ENCODE assay signal across 8 mouse cellular contexts in genomic region chr11:114068390-114068789, GRCm38 (mm10). TPM values are rescaled to one million over a fixed set of nuclear protein-coding genes. Genes with fewer than 3 reads are reported as not detected.
DNase-seq lines count a peak whose midpoint lies in the region; ATAC-seq and TF ChIP-seq lines count a peak whose summit lies in the region.

No protein-coding gene starts in this region.

- peaks cover 55% of the 10 kb centered on the region for H3K27me3 ChIP-seq in intestine, postnatal 0 days (replicated peaks; ENCODE audit: control insufficient read depth, insufficient read depth, low read length)
- peaks cover 19% of the 10 kb centered on the region; the same call in 1 of the 2 replicates for H3K27me3 ChIP-seq in limb, embryonic 14.5 days (ENCODE audit: control insufficient read depth, insufficient read depth, low read length)
- H3K27me3 ChIP-seq in neural tube, embryonic 12.5 days (replicated peaks) = 0 out of 2 replicates have a peak, but pooled peaks cover 10% of the 10 kb centered on the region

- H3K4me3 ChIP-seq in cortical plate, adult 2 months (ENCODE audit: insufficient read depth, low read length) = no peak overlapping the region
- H3K4me3 ChIP-seq in intestine, postnatal 0 days (ENCODE audit: low read depth, low read length) = no peak overlapping the region
- no peak overlapping the region for H3K4me3 ChIP-seq in limb, embryonic 14.5 days (replicated peaks; ENCODE audit: low read length)
- H3K4me3 ChIP-seq in neural tube, embryonic 12.5 days = no peak overlapping the region

- no peak overlapping the region for H3K4me2 ChIP-seq in intestine, postnatal 0 days (replicated peaks; ENCODE audit: low read depth)
- H3K4me2 ChIP-seq in limb, embryonic 14.5 days (replicated peaks; ENCODE audit: low read depth, low read length, severe bottlenecking) = peak overlapping the region; percentile 10; the same call in 1 of the 2 replicates
- peak overlapping the region; percentile 27 for H3K4me2 ChIP-seq in neural tube, embryonic 12.5 days (replicated peaks)

- DNase-seq in cerebellum, postnatal 14 days = peak; percentile 45 to 59
- no peak for DNase-seq in cerebellum, adult 9-11 months
- peak; percentile 53 for DNase-seq in gastrocnemius, postnatal 14 days
- peak; percentile 82 for DNase-seq in limb, embryonic 14.5 days (ENCODE audit: low spot score)
- peak; percentile 49 for DNase-seq in telencephalon, adult 2 months (ENCODE audit: low read depth, low spot score)

- peak; percentile 58 for TF ChIP-seq CTCF in cortical plate, adult 2 months (IDR thresholded peaks at IDR 0.05; ENCODE audit: extremely low read depth, insufficient read depth, low read length)
- TF ChIP-seq CTCF in intestine, postnatal 0 days (IDR thresholded peaks at IDR 0.05; ENCODE audit: low read depth) = peak; percentile 77

- no peak overlapping the region for H3K27ac ChIP-seq in cortical plate, adult 2 months (ENCODE audit: insufficient read depth, low read length)
- no peak overlapping the region for H3K27ac ChIP-seq in intestine, postnatal 0 days (ENCODE audit: low read depth, low read length)
- H3K27ac ChIP-seq in limb, embryonic 14.5 days (replicated peaks; ENCODE audit: low read depth, low read length) = peak overlapping the region; percentile 19; the same call in 1 of the 2 replicates
- no peak overlapping the region for H3K27ac ChIP-seq in neural tube, embryonic 12.5 days

- H3K36me3 ChIP-seq in intestine, postnatal 0 days (ENCODE audit: control insufficient read depth, insufficient read depth) = no peaks in the 10 kb centered on the region
- no peaks in the 10 kb centered on the region for H3K36me3 ChIP-seq in limb, embryonic 14.5 days (ENCODE audit: control insufficient read depth, insufficient read depth, low read length)
- no peaks in the 10 kb centered on the region for H3K36me3 ChIP-seq in neural tube, embryonic 12.5 days

- H3K9ac ChIP-seq in intestine, postnatal 0 days (ENCODE audit: low read depth, low read length) = no peak overlapping the region
- H3K9ac ChIP-seq in limb, embryonic 14.5 days (ENCODE audit: low read depth, low read length, severe bottlenecking) = no peak overlapping the region
- H3K9ac ChIP-seq in neural tube, embryonic 12.5 days = no peak overlapping the region

- 3% methylated on average over 5 of the region's 5 CpGs for WGBS in intestine, postnatal 0 days
- WGBS in limb, embryonic 14.5 days = 2% methylated on average over 5 of the region's 5 CpGs
- 1% methylated on average over 5 of the region's 5 CpGs for WGBS in neural tube, embryonic 12.5 days

- intact Hi-C loops in gastrocnemius, postnatal 14 days (cut with DNase I; ENCODE audit: low total_unique reads) = loop anchor here (10.0 kb wide), 2 partner anchors 204 to 206 kb away; no protein-coding TSS in a partner anchor

- no peaks in the 10 kb centered on the region for H3K4me1 ChIP-seq in cortical plate, adult 2 months (ENCODE audit: control insufficient read depth, insufficient read depth, low read length)
- no peaks in the 10 kb centered on the region for H3K4me1 ChIP-seq in intestine, postnatal 0 days (replicated peaks; ENCODE audit: control insufficient read depth, insufficient read depth, low read length)
- peaks cover 26% of the 10 kb centered on the region; the same call in 1 of the 2 replicates for H3K4me1 ChIP-seq in limb, embryonic 14.5 days (ENCODE audit: control insufficient read depth, insufficient read depth, low read length)
- H3K4me1 ChIP-seq in neural tube, embryonic 12.5 days = peaks cover 47% of the 10 kb centered on the region

- TF ChIP-seq POLR2A in cortical plate, adult 2 months (IDR thresholded peaks at IDR 0.05; ENCODE audit: extremely low read depth, insufficient read depth, low read length) = no peak
- no peak for TF ChIP-seq POLR2A in limb, embryonic 14.5 days (IDR thresholded peaks at IDR 0.05; ENCODE audit: borderline replicate concordance, extremely low read depth, insufficient read depth, insufficient read length)

- no peaks in the 10 kb centered on the region for H3K9me3 ChIP-seq in intestine, postnatal 0 days (ENCODE audit: control insufficient read depth)
- H3K9me3 ChIP-seq in limb, embryonic 14.5 days (ENCODE audit: control insufficient read depth, low read length) = no peaks in the 10 kb centered on the region
- no peaks in the 10 kb centered on the region for H3K9me3 ChIP-seq in neural tube, embryonic 12.5 days

- no peak for ATAC-seq in intestine, postnatal 0 days
- ATAC-seq in limb, embryonic 14.5 days (ENCODE audit: low FRiP score, low read depth) = peak; percentile 39; the same call in 1 of the 2 replicates
- ATAC-seq in neural tube, embryonic 12.5 days (ENCODE audit: low FRiP score, low read depth) = 0 out of 2 replicates have a peak, but pooled peaks have one; percentile 10

RNA-seq across cellular contexts. Expression of gene Sdk2, which starts 1.5 kb away (rescaled TPM):
- polyA plus RNA-seq in cortical plate, adult 2 months (2012; rRNA removed) = 6.5 and 7.4 TPM in 2 replicates
- total RNA-seq in gastrocnemius, postnatal 14 days (2021) = 1 to 10 TPM; 2.0 to 3.7 TPM
- 0.61 and 0.66 TPM in 2 replicates for polyA plus RNA-seq in intestine, postnatal 0 days (2015; fragmentation: Nextera tagmentation; extraction: Ambion mirVana)
- polyA plus RNA-seq in limb, embryonic 14.5 days (2012; rRNA removed) = 11.6 and 13.3 TPM in 2 replicates
- polyA plus RNA-seq in limb, embryonic 14.5 days (2014; fragmentation: Nextera tagmentation; extraction: Ambion mirVana) = 7.4 and 8.0 TPM in 2 replicates
- 6.2 and 7.1 TPM in 2 replicates for polyA plus RNA-seq in neural tube, embryonic 12.5 days (2016; fragmentation: Nextera tagmentation; extraction: Ambion mirVana)
